Mouse (Mus musculus): ENCODE measurements around the gene Tcf3.
A peak's percentile ranks its signal among the peaks of the same experiment; 100 is the strongest.

Tcf3 gene

DNA sequence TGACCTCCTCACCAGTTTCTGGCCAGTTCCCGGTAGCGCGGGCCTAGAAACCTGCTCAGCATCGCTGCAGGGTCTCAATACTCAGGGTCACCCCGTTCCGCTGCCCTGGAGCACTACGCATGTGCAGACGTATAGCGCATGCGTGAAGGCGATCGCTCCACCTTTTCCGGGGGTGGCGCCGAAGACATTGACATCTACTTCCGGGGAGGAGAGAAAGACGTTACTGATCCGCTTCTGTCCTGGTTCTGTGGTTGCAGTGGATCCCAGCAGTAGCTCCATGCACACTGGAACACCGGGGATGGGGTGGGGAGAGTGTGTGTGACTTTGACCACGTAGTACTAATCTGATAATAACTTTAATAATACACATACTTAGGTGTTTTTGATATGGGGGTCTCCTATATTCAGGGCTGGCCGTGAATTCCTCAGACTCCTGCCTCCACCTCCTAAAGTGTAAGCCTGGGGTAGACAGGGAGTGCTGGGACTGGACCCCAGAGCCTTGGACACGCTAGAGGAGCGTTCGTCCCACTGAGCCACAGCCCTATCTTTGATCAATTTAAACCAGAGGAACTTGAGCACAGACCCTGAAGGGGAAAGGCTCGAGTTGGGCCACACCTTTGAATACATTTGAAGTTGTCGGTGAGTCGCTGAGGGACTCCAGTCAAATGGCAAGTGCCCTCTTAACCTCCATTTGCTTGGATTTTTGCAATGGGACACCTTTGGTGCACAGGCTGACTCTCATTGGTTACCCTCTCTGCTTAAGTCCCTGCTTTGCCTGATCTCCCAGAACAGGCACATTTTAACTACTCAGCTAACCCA lies 26.6 kb downstream of the Tcf3 start, which contains the start of gene Uqcr11:
TSS of gene Uqcr11 (minus strand) at position 147 of the 818 bp plus-strand sequence.
- DNase-seq = peak; percentile 91

DNA sequence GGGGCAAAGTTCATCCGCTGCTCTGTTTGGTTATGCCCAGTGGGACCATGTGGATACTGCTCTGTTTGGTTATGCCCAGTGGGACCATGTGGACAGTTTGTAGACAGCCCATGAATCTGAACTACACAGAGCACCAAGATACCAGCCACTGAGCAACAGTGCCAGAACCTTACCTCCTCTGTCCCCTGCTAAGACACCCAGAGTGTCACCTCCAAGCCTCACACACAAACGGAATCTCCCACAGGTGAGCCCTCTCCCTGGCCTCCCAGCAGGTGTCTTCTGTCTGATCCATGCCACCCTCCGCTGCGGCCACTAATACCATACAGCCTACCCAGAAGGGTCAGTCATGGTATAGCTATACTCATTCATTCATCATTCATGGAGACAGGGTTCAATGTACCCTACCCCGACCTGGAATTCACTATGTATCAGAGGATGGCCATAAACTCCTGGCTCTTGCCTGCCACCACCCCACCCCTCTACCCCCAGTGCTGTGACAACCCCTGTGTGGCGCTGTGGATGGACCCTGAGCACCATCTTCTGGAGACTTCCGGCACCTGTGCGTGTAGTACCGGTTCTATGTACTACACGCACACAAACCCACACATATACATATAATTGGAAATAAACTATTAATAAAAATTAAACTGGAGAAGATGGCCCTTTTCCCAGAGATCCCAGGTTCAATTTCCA lies 27.8 kb downstream of the Tcf3 start:
- peak; percentile 65 for DNase-seq

DNA sequence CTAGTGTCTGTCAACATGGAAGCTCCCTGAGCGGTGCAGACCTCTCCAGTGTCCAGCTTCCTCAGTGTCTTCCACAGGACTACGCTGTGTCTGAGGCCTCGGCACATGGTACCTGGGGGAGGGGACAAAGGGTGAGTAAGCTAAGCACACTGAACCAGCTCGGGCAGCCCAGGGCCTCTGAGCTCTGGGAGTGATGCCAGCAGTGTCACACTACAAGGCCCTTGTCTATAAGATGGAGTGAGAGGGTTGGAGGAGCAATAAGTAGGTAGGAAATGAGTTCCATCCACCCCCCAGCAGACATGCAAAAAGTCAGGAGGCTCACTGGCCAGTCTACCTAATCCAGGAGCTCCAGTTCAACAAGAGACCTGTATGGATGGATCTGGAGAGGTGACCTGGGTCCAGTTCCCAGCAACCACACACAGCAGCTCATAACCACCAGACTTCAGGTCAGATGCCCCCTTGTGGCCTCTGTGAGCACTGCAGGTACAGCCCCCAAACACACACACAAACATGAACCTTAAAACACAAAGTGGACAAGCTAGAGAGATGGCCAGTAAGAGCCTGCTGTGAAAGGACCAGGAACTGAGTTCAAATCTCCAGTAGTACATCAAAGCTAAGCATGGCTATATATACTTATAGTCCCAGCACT lies 30.3 kb downstream of the Tcf3 start:
- peak; percentile 65 for DNase-seq

GRCm38 (mm10) chr10:80400704-80401161 lies 32.7 kb downstream of the Tcf3 start:
- no peak for DNase-seq

- DNase-seq = no peak
These were observed 33.3 kb downstream of the Tcf3 start for GRCm38 (mm10) chr10:80399973-80400703.

GRCm38 (mm10) chr10:80399191-80399972 lies 34.1 kb downstream of the Tcf3 start, which contains the start of gene Mbd3:
TSS of gene Mbd3 (minus strand) at chr10:80399550.
- peak; percentile 100 for DNase-seq

GRCm38 (mm10) chr10:80398719-80399190 lies 34.7 kb downstream of the Tcf3 start:
- DNase-seq = peak; percentile 98

- no peak for DNase-seq
These were observed 35.3 kb downstream of the Tcf3 start for GRCm38 (mm10) chr10:80398174-80398535.

DNA sequence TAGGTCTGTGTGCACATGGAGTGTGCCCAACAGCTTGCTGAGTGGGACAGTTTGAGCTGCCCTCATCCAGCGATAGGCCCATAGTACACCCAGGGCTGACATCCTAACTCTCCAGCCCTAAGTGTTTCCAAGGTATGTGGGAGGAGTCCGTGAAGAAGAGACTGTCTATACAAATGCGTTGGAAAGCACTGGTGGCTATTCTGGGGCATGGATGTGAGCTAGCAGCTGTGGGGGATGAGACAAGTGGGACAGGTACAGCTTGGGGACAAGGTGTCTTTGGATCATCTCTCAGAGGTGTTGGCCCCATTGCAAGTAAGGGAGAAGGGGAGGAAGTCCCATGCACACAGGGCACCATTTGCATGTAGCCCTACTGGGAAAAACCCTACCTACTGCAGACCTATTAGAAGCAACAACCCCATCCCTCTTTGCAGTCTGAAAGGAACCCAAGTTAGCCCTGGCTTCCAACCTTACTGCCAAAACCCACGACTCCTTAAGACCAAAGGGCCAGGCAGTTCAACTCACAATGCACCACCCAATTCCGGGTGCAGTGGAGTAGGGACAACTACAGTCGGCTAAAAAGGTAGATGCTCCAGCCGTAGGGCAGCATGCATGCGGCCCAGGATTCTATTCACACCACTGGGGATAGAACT lies 35.8 kb downstream of the Tcf3 start:
- DNase-seq = no peak

- no peak for DNase-seq
These were observed 36.5 kb downstream of the Tcf3 start for GRCm38 (mm10) chr10:80396822-80397523.

DNA sequence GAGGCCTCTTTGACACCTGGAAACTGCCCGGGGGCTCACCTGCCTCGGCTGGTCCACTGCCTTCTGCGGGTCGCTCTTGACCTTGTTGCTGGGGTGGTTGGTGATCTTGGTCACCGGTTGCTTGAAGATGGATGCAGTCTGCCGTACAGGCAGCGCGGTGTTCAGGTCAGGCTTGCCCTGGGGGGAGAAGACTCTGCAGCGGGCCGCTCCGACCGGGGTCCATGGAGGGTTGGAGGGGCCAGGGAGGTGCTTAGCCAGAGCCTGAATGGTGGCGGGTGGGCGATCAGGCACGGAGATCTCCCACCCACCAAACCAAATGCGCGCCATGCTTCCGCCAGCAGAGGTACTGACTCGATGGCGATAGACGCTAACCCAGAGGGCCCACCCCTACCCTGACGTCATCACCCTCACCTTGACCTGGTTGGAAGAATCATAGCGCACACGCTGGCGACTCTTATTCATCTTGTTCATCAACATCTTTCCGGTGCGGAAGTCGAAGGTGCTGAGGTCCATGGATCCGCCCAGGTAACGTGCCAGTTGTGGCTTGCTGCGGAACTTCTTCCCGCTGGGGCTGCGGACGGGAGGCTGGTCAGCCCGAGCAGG lies 38.3 kb downstream of the Tcf3 start:
- DNase-seq = no peak

DNA sequence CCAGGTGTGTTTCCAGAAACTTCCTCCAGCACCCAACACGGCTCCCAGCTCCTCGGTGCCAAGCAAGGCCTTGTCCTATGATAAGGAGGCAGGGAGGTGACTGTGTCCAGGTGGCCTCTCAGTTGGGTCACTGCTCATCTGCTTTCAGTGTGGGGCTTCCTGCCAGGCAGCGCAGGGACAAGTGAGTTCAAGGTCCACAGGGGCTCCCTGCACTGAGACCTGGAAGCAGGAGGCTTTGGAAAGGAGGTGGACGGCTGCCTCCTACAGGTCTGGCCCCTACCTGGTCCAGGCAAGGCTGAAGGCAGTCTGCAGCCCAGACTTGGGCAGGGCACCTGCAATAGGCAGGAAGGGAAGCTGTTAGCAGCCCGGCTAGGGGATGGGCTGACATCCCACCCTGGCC lies 40.8 kb downstream of the Tcf3 start:
- no peak for DNase-seq

DNA sequence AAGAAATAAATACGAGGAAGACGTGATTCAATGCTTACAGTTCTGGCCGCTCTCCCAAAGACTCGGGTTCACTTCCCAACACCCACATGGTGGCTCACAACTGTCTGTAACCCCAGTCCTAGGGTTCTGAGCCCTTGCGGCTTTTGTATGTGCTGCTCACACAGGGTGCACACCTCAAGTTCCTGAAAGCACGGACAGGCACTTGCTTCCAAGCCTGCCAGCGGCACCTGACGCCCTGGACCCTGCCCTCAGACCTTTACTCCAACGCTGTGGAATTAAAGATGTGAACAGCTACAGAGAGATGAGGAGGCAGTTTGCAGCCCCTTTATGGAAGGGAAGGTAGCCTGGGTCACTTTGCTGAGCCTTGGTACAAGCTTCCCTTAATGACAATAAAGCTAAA lies 42.8 kb downstream of the Tcf3 start:
- DNase-seq = no peak

- DNase-seq = no peak
These were observed 44.2 kb downstream of the Tcf3 start for GRCm38 (mm10) chr10:80389185-80389708.

DNA sequence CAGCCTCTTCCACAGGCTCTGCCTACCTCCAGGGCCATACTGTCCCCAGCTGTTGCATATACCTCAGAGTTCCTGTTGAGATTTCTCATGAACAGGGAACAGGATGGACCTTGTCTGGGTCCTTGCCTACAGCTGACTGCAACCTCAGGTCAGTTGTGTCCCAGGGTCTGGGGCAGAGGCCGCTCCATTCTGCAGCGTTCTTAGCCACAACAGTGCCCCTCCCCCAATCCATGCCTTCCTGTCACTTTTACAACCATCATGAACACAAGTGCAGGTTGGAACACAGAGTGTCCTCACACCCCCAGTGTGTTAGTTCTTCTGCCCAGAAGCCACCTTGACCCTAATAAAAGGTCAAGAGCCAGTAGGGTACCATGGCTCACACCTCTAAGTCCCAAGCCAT lies 44.7 kb downstream of the Tcf3 start:
- no peak for DNase-seq

GRCm38 (mm10) chr10:80387522-80387959 lies 45.9 kb downstream of the Tcf3 start, which contains the start of gene Mex3d:
TSS of gene Mex3d (minus strand) at chr10:80387659.
- peak; percentile 97 for DNase-seq

DNA sequence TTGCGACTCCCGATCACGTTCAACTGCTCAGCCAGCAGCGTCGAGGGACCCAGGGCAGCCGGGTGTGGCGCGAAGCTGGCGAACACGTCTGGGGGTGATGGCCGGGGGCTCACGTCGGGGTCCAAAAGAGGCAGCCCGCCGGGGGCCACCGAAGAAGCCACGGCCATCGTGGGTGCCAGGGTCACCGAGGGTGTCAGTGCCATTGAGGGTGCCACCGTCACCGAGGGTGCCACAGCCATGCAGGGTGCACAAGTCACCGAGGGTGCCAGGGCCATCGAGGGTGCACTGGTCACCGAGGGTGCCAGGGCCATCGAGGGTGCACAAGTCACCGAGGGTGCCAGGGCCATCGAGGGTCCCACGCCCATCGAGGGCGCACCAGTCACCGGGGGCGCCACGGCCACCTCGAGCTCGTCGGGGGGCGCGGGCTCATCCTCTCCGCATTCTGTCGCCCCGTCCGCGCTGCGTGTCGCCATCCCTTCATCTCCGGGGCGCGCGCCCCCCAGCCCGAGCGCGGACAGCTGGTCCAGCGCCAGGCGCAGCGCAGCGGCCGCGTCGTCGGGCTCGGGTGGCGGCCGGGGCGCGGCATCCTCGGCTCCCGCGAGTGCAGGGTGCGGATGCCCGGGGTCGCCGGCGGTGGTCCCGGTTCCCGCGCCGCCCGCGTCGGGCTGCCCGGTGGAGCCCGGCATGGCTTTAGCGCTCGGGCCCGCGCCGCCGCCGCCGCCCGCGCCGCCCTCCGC lies 46.5 kb downstream of the Tcf3 start:
- DNase-seq = peak; percentile 60

GRCm38 (mm10) chr10:80385811-80386734 lies 47.4 kb downstream of the Tcf3 start:
- DNase-seq = no peak

All from thymus, postnatal 4 days (tissue).